Mouse (Mus musculus) forebrain, embryonic 10.5 days (tissue): ENCODE results near the gene 2300002M23Rik. TPM values are rescaled to one million over a fixed set of nuclear protein-coding genes. Genes with fewer than 3 reads are reported as not detected.

Source experiments
- DNase-seq: peaks from one replicate; pipeline ENCODE4 v3.0.0-alpha.2; 2017; ENCODE audit warnings: low spot score; ENCODE audit errors: extremely low spot score
- H3K27ac ChIP-seq: fragments of 300-500 bp; sonication (generic); 2 replicates; pipeline ENCODE4 v1.5.1; 2016; ENCODE audit warnings: mild to moderate bottlenecking
- H3K27me3 ChIP-seq: fragments of 300-500 bp; sonication (generic); 2 replicates; pipeline ENCODE4 v1.6.1; 2016; ENCODE audit warnings: mild to moderate bottlenecking; ENCODE audit not compliant: poor library complexity, severe bottlenecking
- H3K36me3 ChIP-seq: fragments of 300-500 bp; sonication (generic); replicated peaks from 2 replicates; pipeline ENCODE4 v1.6.1; 2016; ENCODE audit warnings: mild to moderate bottlenecking, moderate library complexity
- H3K4me1 ChIP-seq: fragments of 300-500 bp; sonication (generic); 2 replicates; pipeline ENCODE4 v1.6.1; 2016
- H3K4me3 ChIP-seq: fragments of 300-500 bp; sonication (generic); 2 replicates; pipeline ENCODE4 v1.5.1; 2016; ENCODE audit warnings: mild to moderate bottlenecking, moderate library complexity
- H3K9me3 ChIP-seq: fragments of 300-500 bp; sonication (generic); 2 replicates; pipeline ENCODE4 v1.6.1; 2016; ENCODE audit warnings: mild to moderate bottlenecking, moderate library complexity
- WGBS: fragments of 180-500 bp; shearing (Covaris S2); methylation state at CpG from one replicate; pipeline ENCODE4 v1.1.7; 2016; 5-methylcytosine and 5-hydroxymethylcytosine counted together
- polyA plus RNA-seq: library from polyadenylated mRNA; unstranded; fragments of >200 nt; fragmentation: Nextera tagmentation; extraction: Ambion mirVana; gene quantifications from 2 replicates; pipeline ENCODE4 v1.2.1, GENCODE M21; 2016

Gene 2300002M23Rik
- polyA plus RNA-seq, 1 experiment from 2014 or later = not detected

GRCm38 (mm10) chr17:35592131-35592530 is 24.9 kb downstream of the 2300002M23Rik start:
- Histone ChIP-seq H3K27me3 (no peaks in the 10 kb centered on the region), H3K4me1 (peaks cover 8% of the 10 kb centered on the region), H3K4me3 (no peak overlapping the region), H3K27ac (no peak overlapping the region), H3K9me3 (peaks cover 8% of the 10 kb centered on the region), H3K36me3 (no peaks in the 10 kb centered on the region)
- no peak for DNase-seq
- 90% methylated on average over 9 of the region's 9 CpGs for WGBS

GRCm38 (mm10) chr17:35593786-35594185 is 26.5 kb downstream of the 2300002M23Rik start:
- Histone ChIP-seq H3K27ac (no peak overlapping the region), H3K4me3 (no peak overlapping the region), H3K4me1 (0 out of 2 replicates have a peak, but pooled peaks cover 3% of the 10 kb centered on the region), H3K36me3 (no peaks in the 10 kb centered on the region), H3K27me3 (no peaks in the 10 kb centered on the region), H3K9me3 (peaks cover 6% of the 10 kb centered on the region; the same call in 1 of the 2 replicates)
- 43% methylated on average over 4 of the region's 4 CpGs for WGBS
- no peak for DNase-seq

- 83% methylated on average over 7 of the region's 7 CpGs for WGBS
- Histone ChIP-seq H3K4me3 (no peak overlapping the region), H3K27ac (no peak overlapping the region), H3K36me3 (no peaks in the 10 kb centered on the region), H3K4me1 (0 out of 2 replicates have a peak, but pooled peaks cover 3% of the 10 kb centered on the region), H3K27me3 (no peaks in the 10 kb centered on the region), H3K9me3 (peaks cover 6% of the 10 kb centered on the region; the same call in 1 of the 2 replicates)
- DNase-seq = no peak
These were observed 27.2 kb downstream of the 2300002M23Rik start for GRCm38 (mm10) chr17:35594456-35594855.

- 90% methylated on average over 3 of the region's 3 CpGs for WGBS
- DNase-seq = no peak
- no peak overlapping the region for H3K4me3 ChIP-seq
- 0 out of 2 replicates have a peak, but pooled peaks cover 10% of the 10 kb centered on the region for H3K4me1 ChIP-seq
- H3K27ac ChIP-seq = no peak overlapping the region
- H3K9me3 ChIP-seq = peaks cover 6% of the 10 kb centered on the region; the same call in 1 of the 2 replicates
- H3K36me3 ChIP-seq = no peaks in the 10 kb centered on the region
- H3K27me3 ChIP-seq = no peaks in the 10 kb centered on the region
These were observed 30.1 kb downstream of the 2300002M23Rik start for GRCm38 (mm10) chr17:35597399-35597798.

- Histone ChIP-seq H3K27me3 (no peaks in the 10 kb centered on the region), H3K27ac (no peak within 1 kb of the TSS), H3K36me3 (no peaks in the 10 kb centered on the region), H3K4me3 (no peak within 1 kb of the TSS), H3K9me3 (peaks cover 6% of the 10 kb centered on the region; the same call in 1 of the 2 replicates), H3K4me1 (0 out of 2 replicates have a peak, but pooled peaks cover 10% of the 10 kb centered on the region)
- WGBS = 67% methylated on average over 2 of the region's 2 CpGs
- no peak for DNase-seq
These were observed 34.0 kb downstream of the 2300002M23Rik start, which contains the start of gene Sfta2 for GRCm38 (mm10) chr17:35601249-35601648. Sfta2 (plus strand) TSS chr17:35601549.

- 59% methylated on average over 8 of the region's 8 CpGs for WGBS
- Histone ChIP-seq H3K27ac (no peak overlapping the region), H3K27me3 (no peaks in the 10 kb centered on the region), H3K36me3 (no peaks in the 10 kb centered on the region), H3K4me3 (no peak overlapping the region), H3K9me3 (peaks cover 6% of the 10 kb centered on the region; the same call in 1 of the 2 replicates), H3K4me1 (0 out of 2 replicates have a peak, but pooled peaks cover 10% of the 10 kb centered on the region)
- no peak for DNase-seq
These were observed 34.6 kb downstream of the 2300002M23Rik start for GRCm38 (mm10) chr17:35601736-35602354.

GRCm38 (mm10) chr17:35617127-35617526 is 49.9 kb downstream of the 2300002M23Rik start:
- 83% methylated on average over 4 of the region's 4 CpGs for WGBS
- H3K27ac ChIP-seq = no peak overlapping the region
- no peak overlapping the region for H3K4me3 ChIP-seq
- H3K27me3 ChIP-seq = no peaks in the 10 kb centered on the region
- no peaks in the 10 kb centered on the region for H3K4me1 ChIP-seq
- no peak for DNase-seq
- peaks cover 3% of the 10 kb centered on the region; the same call in 1 of the 2 replicates for H3K9me3 ChIP-seq
- no peaks in the 10 kb centered on the region for H3K36me3 ChIP-seq

Other genes with a start within 250 kb of the 2300002M23Rik start
- not detected in 2 replicates for gene H2-Q1, start 247.0 kb upstream of the 2300002M23Rik start, polyA plus RNA-seq
- gene H2-Q2, start 225.2 kb upstream of the 2300002M23Rik start, polyA plus RNA-seq = 0.26 and 0.35 TPM in 2 replicates
- gene H2-Q4, start 187.8 kb upstream of the 2300002M23Rik start, polyA plus RNA-seq = 3.0 and 3.1 TPM in 2 replicates
- 2.1 and 2.5 TPM in 2 replicates for gene H2-Q6, start 142.6 kb upstream of the 2300002M23Rik start, polyA plus RNA-seq
- gene H2-Q7, start 128.3 kb upstream of the 2300002M23Rik start, polyA plus RNA-seq = 18.5 and 19.8 TPM in 2 replicates
- gene H2-Q10, start 97.4 kb upstream of the 2300002M23Rik start, polyA plus RNA-seq = 0.36 and 0.37 TPM in 2 replicates
- 0.12 TPM in 1 of 2 replicates, not detected in the other for gene Pou5f1, start 61.4 kb upstream of the 2300002M23Rik start, polyA plus RNA-seq
- gene Tcf19, start 50.6 kb upstream of the 2300002M23Rik start, polyA plus RNA-seq = 52.2 and 57.1 TPM in 2 replicates
- 21.6 and 26.1 TPM in 2 replicates for gene Cchcr1, start 50.4 kb upstream of the 2300002M23Rik start, polyA plus RNA-seq
- 2.2 and 2.6 TPM in 2 replicates for gene Psors1c2, start 34.2 kb upstream of the 2300002M23Rik start, polyA plus RNA-seq
- gene Cdsn, start 15.3 kb upstream of the 2300002M23Rik start, polyA plus RNA-seq = not detected in 2 replicates
- gene Sfta2, start 34.1 kb downstream of the 2300002M23Rik start, polyA plus RNA-seq = not detected in 2 replicates
- gene Gm9573, start 59.2 kb downstream of the 2300002M23Rik start, polyA plus RNA-seq = not detected in 2 replicates
- 0.12 and 0.14 TPM in 2 replicates for gene Mucl3, start 76.2 kb downstream of the 2300002M23Rik start, polyA plus RNA-seq
- gene Vars2, start 100.1 kb downstream of the 2300002M23Rik start, polyA plus RNA-seq = 19.3 and 20.2 TPM in 2 replicates
- 59.3 and 62.3 TPM in 2 replicates for gene Gtf2h4, start 106.3 kb downstream of the 2300002M23Rik start, polyA plus RNA-seq
- 105 and 112 TPM in 2 replicates for gene Ddr1, start 137.2 kb downstream of the 2300002M23Rik start, polyA plus RNA-seq